Mouse (Mus musculus) cerebellum, postnatal 25 days (tissue): ENCODE results near the gene Papolb.

Experiments
- DNase-seq, 2 experiments: peaks; one replicate each; pipeline ENCODE4 v3.0.0; 2021; ENCODE audit warnings: mixed read lengths in 2 of 2

The Papolb gene

DNA sequence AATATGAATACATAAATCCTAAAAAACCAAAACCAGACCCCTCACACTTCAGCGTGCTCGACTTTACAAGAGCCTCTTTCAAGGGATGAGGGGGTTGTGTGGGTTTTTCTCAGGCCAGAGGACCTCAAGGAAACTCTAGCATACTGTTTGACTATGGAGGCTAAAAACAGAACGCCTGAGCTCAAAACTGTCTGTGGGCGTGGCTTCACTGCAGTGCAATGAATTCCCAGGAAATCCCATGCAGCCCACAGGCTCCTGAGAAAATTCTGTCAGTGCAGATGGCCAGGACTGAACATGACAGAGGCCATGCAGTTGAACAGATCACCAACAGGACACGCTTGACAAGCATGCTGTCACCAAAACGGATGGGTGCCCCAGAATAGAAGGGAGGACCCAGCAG, 10.9 kb downstream of the Papolb start:
- DNase-seq, result no peak

DNA sequence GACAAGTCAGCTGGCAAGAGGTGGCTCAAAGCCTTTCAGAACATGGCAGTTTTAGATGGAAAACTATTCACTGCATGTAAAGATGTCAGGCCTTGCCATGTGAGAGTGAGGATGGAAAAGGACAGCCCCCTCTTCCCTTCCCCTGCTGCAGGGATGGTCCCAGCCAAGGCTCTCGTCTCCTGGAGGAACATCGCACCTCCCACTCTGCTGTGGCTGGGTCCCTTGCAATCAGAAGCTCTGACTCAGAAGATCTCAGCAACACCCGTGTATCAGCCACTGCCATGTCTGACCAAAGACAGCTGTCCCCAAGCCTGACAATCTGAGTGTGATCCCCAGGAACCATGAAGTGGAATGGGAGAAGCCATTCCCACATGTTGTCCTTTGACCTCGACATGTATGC, 17.8 kb downstream of the Papolb start:
- DNase-seq, result no peak

DNA sequence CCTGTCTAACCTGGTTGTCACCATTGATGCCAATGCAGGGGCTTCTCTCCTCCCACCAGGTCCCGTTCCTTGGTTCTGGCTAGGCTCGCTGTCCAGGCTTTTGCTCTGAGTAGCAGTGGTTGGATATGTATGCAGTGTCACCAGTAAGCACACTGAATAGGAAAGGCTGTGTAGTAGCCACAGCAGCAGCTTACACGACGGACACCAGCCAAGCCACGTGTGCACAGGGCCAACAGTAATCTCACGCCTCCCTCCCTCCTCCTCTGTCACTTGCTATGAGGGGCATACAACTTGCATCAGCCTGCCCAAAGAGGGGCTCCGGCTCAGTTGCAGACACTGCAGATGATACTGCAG, 19.8 kb downstream of the Papolb start:
- DNase-seq, result no peak

DNA sequence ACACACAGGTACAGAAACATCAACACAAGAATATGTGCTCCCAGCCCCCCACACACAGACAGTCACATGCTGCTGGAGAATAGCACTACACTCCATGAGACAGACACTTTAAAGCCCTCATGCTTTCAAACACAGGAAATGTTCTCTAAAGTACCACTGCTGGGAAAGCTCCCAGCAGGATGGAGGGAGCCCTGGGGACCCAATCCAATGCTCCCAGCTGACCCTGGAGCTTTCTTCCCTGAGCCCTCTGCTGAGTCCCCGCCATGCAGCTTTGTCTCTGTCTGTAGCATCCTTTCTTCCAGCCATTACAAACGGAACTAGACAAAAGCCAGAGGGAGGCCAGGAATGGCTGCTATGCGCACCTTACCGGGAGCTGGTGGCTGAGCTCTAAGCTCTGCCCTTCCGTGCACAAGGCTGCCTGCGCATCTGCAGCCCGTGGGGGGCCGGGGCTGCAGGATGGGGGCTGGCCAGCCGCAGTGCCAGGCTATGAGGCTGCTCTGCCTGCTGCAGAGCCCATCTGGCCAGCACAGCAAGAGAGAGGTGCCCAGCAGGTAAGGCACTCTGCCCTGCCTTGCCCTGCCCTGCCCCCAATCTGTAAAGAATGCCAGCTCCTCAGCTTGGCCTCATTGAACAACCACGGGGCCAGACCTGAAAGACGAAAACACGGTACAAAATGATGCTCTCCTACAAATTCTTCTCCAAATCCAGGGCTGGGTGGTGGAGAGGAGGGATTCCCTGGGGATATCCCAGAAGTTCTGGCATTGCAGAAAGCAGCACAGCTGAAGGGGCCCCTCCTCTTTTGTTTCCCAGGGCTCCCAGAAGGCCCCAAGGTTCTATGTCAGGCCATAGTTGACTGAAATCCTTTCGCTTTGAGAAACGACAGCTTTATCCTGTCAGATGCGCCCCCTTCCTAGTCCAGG, 20.5 kb downstream of the Papolb start:
- peak; percentile 82 to 84 for DNase-seq

DNA sequence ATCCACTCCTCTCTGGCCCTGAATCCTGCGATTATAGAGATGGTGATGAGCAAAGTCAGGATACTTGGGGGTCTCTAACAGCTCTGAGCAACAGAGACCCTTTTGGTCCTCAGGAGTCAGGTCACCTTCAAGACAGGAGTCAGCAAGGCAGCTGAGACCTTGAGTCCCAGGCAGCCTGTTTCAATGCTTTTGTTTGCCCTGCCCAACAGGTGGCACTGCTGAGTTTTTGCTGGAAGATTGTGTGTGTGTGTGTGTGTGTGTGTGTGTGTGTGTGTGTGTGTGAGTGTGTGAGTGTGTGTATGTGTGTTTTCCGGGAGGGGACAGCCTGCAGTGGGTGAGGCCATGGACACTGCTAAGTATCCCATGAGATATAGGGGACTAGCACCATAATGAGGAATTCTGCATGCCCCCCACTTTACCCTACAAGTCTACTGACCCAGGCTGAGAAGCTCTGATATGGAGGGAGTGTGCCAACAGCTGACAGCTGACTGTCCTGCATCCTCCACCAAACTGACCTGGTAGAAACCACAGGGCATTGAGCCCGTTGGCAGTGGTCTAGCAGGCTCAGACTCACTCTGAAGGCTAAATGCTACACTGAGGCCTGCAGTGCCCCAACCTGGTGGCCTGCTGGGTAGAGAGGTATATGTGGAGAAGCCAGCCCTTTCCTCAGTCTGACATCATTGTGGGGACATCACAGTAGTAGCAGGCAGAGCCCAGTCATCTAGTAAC, 24.0 kb downstream of the Papolb start:
- DNase-seq, result peak in 1 of 2 experiments; percentile 53

DNA sequence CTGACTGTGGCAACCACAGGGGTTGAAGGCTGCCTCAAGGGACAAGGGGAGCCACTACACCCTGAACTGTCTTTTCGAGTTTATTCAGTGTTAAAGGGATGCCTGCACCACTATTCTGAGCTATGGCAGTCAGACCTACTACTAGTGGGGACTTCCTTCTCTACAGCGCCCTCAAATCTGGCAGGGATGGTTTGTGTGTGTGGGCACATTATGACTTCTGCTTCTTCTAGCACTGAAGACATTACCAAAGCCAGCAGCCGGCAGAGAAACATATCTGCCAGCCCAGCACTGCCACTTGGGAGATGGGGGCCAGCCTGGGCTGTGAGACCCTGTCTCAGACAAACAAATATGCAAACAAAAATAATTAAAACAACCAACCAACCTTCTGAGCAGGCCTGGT, 25.7 kb downstream of the Papolb start:
- DNase-seq, result no peak

DNA sequence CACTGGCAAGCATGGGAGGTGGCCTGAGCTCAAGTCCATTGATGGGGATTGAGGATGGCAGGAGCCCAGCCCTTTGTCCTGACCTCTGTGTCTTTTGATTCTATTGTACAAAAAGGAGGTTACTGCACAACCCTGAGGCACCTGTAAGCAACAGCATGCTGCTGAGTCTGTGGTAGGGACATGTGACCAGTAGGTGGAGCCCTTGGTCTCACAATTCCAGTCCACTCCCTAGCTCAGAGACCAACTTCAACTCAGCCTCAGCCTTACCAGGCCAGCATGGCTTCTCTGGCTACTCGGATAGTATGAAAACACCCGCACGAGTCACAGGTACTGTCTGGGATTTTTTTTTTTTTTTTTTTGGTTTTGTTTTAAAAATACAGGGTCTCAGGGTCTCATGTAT, 27.5 kb downstream of the Papolb start:
- DNase-seq, result peak; percentile 87 to 92

DNA sequence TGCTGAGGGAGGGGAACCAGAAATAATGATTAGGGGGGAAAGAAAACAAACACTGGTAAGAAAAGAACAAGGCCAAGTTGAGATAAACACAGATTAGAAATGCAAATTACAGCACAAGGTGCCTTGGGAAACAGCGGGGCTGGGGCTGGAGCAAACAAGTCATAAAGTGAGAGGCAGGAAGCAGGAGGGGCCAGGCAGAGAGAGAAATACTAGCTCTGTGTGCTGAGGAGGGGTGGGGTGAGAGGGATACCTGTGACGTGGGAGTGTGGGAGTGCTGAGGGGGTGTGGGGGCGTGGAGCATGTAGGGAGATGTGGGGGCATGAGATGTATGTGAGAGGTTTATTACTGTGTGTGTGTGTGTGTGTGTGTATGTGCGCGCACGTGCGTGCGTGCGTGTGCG, 29.0 kb downstream of the Papolb start:
- DNase-seq, result no peak

DNA sequence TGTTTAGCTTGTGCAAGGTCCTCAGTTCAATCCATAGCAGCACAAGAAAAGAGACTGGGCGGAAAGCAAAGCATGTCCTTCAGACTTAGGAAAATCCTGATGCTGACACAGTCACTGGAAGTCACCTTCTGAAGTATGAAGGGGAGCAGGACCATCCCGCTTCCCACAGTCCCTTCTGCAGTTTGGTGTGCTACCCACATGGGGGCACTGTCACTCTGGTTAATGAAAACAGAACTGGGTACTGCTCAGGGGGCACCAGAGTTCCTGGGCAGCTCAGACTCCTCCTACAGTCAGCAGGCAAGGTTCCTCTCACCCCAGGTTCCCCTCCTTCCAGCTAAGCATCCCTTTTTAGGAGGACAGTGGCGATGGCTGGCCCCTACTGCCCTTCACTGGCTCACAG, 30.9 kb downstream of the Papolb start:
- peak; percentile 62 to 74 for DNase-seq

DNA sequence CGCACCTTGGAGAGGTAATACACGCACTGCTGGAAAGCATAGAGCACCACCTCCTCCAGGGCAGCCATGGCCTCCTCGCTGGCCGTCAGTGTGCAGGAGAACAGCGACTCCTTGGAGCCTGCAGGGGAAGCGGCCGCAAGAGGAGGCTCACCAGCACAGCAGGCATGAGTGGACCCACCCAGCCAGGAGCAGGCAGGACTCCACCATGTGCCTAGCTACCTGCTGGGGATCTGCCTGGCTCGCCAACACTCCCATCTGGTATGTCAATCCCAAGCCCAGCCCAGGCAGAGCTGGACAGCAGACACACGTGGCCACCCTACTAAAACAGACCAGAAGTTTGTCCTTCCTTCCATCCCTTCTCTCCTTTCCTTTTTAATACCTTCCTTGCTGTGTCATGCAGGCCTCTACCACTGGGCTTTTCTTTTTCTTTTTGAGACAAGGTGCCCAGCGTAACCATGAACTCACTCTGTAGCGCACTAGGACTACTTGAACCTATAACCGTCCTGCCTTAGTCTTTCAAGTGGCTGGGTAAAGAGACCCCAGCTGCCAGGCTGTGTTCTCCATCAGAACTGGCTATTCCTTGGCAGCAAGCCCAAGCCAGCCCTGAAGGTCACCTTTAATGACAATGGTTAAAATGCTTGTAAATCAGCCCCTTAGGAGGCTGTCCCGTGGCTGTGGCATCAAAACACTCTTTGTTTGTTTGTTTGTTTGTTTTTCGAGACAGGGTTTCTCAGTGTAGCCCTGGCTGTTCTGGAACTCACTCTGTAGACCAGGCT, 34.4 kb downstream of the Papolb start:
- DNase-seq, result peak; percentile 77 to 80

DNA sequence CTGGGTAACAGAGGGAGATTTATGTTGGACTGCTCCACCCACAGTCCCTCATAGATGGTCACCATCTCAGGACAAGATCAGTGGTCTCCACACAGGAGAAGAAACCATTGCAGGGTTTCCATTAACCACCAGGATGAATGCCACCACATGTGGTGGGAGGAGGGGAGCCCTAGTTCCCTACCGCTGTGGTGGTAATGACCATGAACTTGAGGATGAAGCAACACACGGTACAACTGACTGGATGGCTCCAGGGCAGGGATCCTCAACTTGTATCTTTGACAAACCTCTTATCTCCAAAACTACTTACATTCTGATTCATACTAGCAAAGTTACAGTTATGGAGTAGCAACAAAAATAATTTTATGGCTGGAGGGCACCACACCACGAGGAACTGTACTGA, 36.6 kb downstream of the Papolb start:
- no peak for DNase-seq

DNA sequence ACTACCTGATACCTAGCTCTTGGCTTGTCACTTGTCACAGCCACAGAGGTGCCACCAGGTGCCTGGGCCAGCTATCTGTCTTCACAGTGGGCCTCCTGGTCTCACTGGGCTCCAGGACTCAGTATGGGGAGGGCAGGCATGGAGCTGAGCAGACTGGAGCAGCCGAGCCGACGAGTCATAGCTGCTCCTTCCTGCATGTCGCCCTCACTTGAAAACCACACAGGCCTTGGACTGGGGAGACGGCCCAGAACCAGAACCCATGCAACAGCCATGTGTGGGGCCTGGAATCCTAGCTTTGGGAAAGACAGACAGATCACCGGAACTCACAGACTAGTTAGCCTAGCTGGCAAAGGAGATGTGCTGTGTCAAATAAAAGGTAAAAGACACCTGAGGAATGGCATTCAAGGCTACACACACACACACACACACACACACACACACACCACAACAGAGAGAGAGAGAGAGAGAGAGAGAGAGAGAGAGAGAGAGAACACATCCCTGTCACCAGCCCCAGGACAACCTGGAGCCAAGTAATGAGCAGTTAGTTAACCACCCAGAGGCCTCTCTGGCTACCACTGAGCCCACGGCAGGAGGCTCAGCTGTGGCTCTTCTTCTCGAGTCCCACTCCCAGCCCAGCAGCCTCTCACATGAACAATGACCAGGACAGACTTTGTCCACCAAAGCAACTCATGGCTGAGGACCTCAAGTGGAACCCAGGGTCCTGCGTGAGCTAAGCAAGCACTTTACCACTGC, 39.7 kb downstream of the Papolb start:
- no peak for DNase-seq

DNA sequence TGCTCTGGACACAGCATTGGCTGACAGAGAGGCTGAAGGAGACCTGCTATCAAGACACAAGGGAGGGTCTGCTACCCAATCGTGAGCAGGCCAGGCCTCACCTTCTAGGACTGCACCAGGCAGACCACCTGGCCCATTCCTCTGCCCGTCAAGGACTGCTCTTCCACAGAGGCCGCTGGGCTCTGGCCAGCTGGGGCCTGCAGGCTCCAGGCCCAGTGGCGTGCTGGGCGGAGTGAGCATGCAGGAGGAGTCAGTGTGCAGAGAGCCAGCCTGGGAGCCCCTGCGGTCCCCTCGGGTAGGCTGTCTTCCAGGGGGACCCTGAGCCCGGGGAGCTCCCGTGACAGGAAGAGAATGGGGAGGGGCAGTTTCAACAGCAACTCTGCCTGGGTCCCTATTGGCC, 43.2 kb downstream of the Papolb start:
- no peak for DNase-seq

DNA sequence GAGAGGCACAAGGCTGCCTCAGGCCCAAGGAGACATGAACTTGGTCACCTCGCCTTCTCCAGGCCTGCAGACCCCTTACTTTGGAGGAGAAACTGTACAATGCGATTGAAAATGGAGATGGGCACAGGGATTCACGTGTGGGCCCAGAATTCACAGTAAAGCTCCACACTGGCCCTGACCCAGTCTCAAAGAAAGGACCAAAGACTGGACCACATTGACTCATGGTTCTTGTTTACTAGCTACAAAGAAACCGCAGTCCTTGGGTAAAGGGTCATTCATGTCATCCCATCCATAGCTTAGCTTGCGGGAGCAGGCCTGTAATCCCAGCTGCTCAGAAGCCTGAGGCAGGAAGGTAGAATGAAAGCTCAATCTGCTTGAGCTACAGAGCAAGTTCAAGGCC, 46.3 kb downstream of the Papolb start:
- no peak for DNase-seq

DNA sequence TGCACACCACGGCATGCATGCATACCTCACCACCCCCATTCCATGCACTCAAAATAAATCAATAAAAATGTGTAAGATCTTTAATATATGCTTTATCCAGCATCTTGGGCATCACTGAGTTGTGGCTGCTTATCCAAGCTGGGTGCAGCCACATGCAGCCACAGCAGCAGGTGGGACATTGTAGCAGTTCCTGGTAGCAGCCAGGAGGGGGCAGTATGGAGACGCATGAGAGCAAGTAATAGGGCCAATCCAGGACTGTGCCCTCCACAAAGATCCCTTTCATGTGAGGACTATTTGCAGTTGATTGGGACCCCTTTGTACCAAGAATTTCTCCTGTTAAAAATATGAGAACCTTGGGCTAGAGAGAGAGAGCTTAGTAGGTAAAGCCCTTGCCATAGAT, 47.4 kb downstream of the Papolb start:
- DNase-seq, result peak in 1 of 2 experiments; percentile 52

DNA sequence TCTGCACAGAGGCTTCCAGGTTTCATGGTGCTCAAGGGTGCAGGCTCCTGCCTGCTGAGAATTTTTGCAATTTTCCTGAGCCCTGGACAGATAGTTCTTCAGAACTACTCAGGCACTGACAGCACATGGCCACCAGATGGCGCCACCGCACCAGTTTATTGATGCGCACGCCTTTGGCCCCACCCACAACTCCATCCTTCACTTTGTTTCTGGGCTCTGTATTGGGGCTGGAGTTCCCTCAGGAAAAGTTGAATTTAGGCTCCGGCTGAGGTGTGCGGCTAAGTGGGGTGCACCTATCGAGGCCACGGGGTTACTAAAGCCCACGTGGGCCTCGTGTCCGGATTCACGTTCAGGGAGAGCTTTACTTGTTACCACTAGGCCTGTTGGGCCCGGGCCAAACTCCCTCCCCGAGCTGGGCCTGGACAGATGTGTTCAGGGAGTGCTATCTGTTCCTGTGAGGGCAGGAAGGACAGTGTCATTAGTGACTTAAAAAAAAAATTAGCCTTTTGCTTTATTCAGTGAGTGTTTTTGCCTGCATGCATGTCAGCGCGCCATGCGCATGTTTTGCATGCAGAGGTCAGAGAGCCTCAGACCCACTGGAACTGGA, 50.9 kb downstream of the Papolb start:
- peak; percentile 88 to 92 for DNase-seq

DNA sequence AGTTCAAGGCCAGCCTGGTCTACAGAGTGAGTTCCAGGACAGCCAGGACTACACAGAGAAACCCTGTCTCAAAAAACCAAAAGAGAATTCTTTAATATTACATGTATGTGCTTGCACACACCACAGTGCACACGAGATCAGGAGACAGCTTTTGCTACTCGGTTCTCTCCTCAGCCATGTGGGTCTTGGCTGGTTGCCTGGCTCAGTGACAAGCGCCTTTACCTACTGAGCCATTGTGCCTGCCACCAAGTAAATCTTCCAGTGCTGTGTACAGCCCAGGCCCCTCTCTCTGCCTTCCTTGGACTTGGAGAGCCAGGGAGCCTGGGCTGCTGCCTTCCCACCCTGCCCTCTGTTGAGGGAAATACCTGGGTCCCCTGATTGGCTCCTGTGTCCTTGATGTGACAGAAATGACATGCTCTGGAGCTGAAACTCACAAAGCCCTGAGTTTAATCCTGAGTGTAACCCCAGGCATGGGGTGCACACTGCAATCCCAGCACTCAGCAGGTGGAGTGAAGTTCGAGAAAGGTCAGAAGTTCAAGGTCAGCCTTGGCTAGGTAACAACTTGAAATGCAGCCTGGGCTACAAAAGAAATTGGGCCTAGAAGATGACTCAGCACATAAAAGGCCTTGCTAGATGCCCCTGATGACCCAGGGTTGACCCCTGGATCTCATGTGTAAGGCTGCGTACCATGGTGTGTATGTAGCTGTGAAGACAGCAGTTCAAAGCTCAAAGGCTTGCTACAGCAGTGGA, 51.8 kb downstream of the Papolb start:
- DNase-seq, result peak in 1 of 2 experiments; percentile 70

DNA sequence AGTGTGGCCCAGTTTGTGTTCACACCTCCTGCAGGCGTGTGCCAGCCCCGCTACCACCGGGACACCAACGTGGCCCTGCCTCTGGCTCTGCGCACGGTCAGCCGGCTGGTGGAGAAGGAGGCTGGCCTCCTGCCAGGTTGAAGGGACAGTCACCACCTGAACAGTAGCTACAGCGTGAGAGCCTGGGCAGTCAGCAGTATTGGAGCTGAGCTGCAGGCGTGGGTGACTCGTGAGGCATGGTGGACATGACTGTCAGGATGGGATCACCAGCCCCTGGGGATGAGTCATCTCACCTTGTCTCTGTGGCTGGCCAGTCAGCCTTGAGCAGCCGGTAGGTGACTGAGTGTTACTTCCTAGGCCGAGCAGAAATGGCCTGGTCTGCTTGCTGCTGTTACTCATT, 52.5 kb downstream of the Papolb start:
- DNase-seq, result peak; percentile 77 to 85
